Mouse (Mus musculus) spleen, adult 12 weeks (tissue): Measurements from ENCODE around the gene Npw.
"Not testable (repeated sequence)": the region's sequence is repeated elsewhere in the genome, so short reads cannot be mapped to it uniquely, and the experiment has no call there.

Experiments used
- DNase-seq: peaks from one replicate; pipeline ENCODE4 v3.0.0; 2022; ENCODE audit warnings: low spot score

Npw gene

DNA sequence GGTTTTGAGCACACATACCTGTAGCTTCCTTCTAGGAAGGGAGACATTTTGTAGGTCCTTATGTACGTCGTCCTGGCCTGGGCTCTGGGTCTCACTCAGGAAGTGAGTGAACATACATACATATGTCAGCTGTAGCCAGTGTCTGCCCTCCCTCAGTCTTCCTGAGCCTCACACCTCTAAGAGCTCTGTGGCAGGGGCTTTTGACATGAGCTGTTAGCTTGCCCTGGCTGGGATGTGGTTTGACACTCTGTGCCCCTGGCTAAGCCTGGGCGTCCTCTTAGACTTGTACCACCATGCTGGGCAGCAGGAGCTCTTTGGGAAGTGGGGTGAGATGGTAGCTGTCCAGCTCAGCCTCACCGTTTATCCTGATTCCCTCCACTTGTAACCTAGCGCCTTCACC is 13.1 kb upstream of the Npw start:
- DNase-seq = no peak

DNA sequence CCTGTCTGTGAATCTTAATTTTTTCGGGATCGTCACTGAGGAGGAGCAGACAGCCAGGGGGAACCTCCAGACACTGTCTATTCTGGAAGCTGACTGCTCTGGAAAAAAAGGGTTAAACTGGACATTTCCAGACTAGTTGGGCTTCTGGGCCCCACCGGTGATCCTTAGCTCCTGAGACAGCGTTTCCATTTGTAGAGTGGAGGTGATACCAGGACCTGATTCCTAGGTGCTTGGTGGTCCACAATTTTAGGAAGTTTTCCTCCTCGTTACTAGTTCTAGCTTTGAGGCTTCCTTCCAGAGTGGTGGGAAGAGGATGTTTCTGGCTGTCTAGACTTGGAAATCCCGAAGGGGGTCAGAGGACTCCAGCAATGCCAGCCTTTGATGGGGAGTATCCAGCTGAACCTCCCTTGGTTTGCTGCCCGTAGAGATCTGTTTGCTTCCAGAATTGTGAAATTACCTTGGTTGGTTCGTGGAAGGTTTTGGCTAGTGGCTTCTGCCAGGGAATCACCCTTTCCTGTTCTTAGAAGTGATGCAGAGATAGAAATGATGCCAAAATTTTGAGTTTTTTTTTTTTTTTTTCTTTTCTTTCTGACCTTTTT is 12.1 kb upstream of the Npw start:
- no peak for DNase-seq

DNA sequence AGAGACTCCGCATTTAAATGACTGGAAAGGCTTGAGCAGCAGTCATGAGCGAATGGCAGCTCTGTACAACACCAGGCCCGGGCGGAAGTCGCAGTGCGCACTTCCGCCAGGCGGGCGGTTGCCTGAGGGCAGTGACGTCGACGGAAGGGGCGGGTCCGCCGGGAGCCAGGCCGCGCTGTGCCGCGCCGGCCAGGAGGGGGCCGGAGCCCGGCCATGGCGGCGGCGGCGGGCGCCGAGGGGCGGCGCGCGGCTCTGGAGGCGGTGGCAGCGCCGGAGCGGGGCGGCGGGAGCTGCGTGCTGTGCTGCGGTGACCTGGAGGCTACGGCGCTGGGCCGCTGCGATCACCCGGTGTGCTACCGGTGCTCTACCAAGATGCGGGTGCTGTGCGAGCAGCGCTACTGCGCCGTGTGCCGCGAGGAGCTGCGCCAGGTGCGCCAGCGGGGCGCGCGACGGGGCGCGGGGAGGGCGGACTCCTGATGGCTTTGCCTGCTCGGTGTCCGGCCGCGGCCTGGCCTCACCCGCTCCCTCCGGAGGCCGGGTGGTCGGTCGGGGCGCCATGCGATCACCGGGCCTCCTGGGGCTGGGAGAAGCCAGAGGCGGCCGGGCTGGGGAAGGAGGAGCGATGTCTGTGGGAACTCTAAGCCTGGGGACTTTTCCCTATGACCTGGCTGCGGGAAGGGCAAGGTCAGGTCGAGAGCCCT is 11.4 kb upstream of the Npw start, which contains the start of gene Zfp598:
Zfp598 (plus strand) TSS at position 143 of the 701 bp plus-strand sequence.
- peak; percentile 92 for DNase-seq

- DNase-seq = not testable (repeated sequence)
Measured at GRCm38 (mm10) chr17:24669214-24669544, 10.9 kb upstream of the Npw start.

DNA sequence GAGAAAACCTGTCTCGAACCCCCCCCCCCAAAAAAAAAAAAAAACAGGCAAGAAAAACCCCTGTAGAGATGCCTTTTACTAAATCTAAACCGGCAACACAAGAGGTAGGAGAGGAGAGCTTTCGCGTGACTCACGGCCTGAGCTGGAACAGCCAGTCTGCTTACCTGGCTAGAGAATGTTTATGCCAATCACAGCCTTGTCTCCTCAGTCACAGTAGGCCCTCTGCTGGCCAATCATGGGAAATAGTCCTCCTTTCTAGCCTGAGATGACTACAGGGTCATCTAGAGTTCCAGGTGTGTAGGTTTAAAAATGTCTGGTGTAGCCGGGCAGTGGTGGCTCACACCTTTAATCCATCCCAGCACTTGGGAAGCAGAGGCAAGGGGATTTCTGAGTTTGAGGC is 9.2 kb upstream of the Npw start:
- DNase-seq = peak; percentile 49

- not testable (repeated sequence) for DNase-seq
Measured at GRCm38 (mm10) chr17:24667011-24667410, 8.8 kb upstream of the Npw start.

DNA sequence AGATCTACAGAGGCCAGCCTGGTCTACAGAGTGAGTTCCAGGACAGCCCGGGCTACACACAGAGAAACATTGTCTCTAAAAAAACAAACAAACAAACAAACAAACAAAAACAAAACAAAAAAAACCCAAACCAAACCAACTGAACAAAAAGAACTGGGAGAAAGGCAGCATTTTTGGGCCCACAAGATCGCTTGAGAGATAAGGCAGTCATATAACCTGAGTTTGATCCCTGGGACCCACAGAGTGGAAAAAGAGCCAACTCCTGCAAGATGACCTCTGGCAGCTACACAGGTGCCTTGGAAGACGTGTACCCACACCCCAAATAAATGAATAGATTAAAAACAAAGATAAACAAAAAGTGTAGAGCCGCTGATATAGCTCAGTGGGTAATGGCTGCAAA is 3.3 kb downstream of the Npw start:
- no peak for DNase-seq

DNA sequence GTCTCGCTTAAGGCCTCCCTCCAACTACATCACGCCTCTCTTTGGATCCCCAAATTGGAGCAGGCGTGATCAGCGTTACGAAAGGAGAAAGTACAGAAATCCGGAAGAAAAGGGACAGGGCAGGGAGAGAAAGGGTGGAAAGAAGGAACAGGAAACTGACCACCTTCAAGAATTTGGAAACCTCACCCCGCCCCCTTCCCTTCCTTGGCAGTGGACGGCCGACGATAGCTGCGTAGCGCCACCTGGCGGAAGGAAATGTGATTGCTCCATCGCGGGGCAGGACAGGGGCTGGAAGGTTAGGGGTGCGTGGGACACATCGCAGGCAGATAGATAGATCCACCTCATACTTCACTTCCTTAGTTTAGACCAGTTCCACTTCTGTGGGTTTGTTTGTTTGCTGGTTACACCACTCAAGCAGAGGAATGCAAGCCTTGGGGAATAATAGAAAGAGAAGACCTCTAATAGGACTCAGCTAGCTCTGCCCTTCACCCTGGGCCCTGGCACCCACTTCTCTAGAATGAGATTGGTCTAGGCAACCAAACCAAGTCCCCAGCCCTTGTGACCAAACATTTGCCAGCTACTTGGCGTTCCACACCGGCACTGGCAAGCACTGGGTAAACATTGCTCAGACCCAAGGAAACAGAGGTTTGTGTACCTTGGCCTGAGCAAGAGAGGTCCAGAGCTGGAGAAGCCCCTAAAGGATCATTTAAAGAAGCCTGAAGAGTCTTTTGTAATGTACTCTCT is 4.1 kb downstream of the Npw start:
- DNase-seq = no peak

GRCm38 (mm10) chr17:24651835-24652234 is 6.4 kb downstream of the Npw start:
- no peak for DNase-seq

- no peak for DNase-seq
Measured at GRCm38 (mm10) chr17:24650766-24651165, 7.5 kb downstream of the Npw start.

DNA sequence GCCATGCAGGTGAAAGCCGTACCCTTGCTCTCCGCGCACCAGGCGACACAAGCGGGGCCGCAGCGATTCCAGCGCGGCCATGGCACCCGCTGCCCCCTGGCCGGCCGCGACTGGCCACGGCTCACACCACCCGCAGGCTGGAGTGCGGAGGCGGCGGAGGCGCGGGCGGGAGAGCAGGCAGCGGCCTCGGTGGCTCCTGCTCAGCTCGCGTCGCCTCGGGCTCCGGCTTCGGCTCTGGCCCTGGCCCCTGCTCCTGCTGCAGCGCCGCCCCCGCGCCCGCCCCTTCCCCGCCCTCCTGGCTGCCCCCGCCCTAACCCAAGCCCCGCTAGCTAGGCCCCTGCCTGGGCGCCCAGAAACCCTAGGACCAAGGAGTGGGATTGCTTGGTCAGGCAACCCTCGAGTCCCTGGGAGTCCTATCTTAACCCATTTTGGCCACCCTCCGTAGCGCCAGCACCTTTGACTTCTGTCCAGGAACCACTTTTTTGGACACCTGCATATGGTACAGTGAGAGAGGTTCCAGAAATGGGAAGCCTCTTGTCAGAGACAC is 8.1 kb downstream of the Npw start, which contains the start of gene Slc9a3r2:
Slc9a3r2 (minus strand) TSS at position 258 of the 547 bp plus-strand sequence.
- no peak for DNase-seq

DNA sequence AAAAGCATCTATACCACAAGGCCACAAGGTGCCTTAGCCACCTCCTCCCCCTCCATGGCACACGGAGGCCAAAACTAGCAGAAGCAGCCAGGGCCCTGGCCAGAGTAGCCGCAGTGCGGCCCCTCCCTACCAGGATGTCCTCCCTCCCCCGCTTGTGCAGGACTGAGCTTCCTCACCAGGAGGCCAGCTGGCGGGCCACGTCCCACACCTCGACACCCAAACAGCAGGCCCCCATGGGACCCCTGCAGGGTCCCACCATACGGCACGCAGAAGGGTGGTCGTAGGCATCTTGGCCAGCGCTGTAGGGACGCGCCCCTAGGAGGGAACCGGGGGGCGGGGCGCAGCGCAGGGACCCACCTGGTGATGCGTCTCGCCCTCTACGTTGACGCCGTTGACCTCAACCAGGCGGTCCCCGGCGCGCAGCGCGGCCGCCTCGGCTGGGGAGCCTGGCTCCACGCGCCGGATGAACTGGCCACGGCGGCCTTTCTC is 8.6 kb downstream of the Npw start:
- DNase-seq = no peak

- no peak for DNase-seq
Measured at GRCm38 (mm10) chr17:24648731-24649377, 9.4 kb downstream of the Npw start.

GRCm38 (mm10) chr17:24647493-24647892 is 10.8 kb downstream of the Npw start:
- no peak for DNase-seq

GRCm38 (mm10) chr17:24646381-24646780 is 11.9 kb downstream of the Npw start:
- no peak for DNase-seq

GRCm38 (mm10) chr17:24645916-24646315 is 12.3 kb downstream of the Npw start:
- no peak for DNase-seq

DNA sequence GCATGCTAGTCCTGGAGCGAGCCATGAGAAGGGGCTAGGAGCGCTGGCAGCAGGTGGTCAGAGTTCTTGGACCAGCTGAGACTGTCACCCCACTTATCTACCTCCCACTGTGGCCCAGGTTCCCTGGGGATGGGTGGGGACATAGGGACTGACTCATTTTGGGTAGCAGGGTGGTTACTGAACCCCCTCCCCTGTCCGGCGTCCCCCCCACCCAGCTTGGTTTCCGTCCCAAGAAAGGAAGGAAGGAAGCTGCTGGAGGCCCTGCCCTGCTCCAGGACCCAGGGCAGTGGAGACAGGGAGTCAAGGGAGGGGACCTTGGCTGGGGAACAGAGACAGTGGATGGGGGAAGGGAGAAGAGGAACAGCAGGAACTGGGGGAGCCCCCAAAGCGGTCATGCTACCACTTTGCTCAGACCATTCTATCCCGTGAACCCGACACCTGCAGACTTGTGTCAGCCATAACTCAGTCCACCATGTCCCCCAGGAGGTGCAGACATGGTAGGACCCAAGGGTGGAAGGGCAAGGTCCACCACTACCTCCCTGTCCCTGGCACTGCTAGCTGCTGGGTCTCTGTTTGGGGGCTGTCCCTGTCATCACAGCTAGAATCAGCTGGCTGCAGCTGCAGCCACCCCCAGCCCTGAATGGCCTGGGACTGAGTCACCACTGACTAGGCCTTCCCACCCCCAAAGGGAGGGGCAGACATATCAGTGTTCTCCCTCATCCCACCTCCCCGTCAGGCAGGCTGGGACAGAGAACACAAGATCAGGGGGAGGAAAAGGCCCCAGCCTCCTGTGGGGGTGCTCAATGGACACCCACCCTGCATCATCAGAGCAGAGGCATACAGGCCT is 13.2 kb downstream of the Npw start:
- no peak for DNase-seq

- no peak for DNase-seq
Measured at GRCm38 (mm10) chr17:24644030-24644715, 14.1 kb downstream of the Npw start.

- DNase-seq = no peak
Measured at GRCm38 (mm10) chr17:24642791-24643343, 15.4 kb downstream of the Npw start.

GRCm38 (mm10) chr17:24641944-24642343 is 16.3 kb downstream of the Npw start:
- no peak for DNase-seq
